ENCODE assay signal across 20 mouse cellular contexts in the genomic region with DNA sequence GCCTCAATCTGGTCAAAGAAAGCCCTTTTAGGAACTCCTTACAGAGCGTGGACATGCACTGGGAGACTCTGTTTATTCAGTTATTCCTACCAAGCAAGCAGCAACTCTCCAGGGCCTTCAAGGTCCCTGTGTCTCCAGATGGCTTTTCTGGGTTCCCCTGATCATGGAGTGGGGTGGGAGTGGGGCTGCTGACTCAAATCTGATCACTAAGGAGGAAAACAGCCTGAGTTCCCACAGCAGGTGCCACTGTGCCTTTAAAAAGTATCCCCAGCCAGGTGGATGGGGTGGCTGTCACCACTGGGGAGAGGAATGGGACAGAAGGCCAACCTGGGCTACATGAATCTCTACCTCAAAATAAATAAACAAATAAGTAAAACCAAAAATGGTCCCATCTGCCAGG. TPM values are rescaled to one million over a fixed set of nuclear protein-coding genes. Genes with fewer than 3 reads are reported as not detected.
DNase-seq lines count a peak whose midpoint lies in the region; ATAC-seq and TF ChIP-seq lines count a peak whose summit lies in the region.
"Had no signal": no experiment of that assay in that cellular context is flagged by ENCODE, and none has a peak within 500 bp of the region (broad histone marks: within the 10 kb centered on the region; RNA-seq: fewer than 3 reads in every experiment).

No protein-coding gene starts in this region.

- peaks cover 36% of the 10 kb centered on the region for H3K36me3 ChIP-seq in heart, embryonic 12.5 days
- peaks cover 10% of the 10 kb centered on the region; the same call in 1 of the 2 replicates for H3K36me3 ChIP-seq in lung, embryonic 15.5 days
- peaks cover 40% of the 10 kb centered on the region for H3K36me3 ChIP-seq in liver, embryonic 12.5 days
- H3K36me3 ChIP-seq in stomach, postnatal 0 days (ENCODE audit: control insufficient read depth, insufficient read depth, low read length): no peaks in the 10 kb centered on the region
- no peaks in the 10 kb centered on the region for H3K36me3 ChIP-seq in lung, postnatal 0 days (ENCODE audit: insufficient read depth, low read length)

- H3K9me3 ChIP-seq in heart, embryonic 12.5 days (replicated peaks): no peaks in the 10 kb centered on the region
- no peaks in the 10 kb centered on the region for H3K9me3 ChIP-seq in lung, embryonic 15.5 days
- H3K9me3 ChIP-seq in liver, embryonic 12.5 days (replicated peaks): no peaks in the 10 kb centered on the region
- no peaks in the 10 kb centered on the region for H3K9me3 ChIP-seq in stomach, postnatal 0 days (ENCODE audit: control insufficient read depth, low read length)
- no peaks in the 10 kb centered on the region for H3K9me3 ChIP-seq in lung, postnatal 0 days (ENCODE audit: low read length)
- H3K9me3 ChIP-seq: limb, embryonic 13.5 days; midbrain, embryonic 10.5 days had no signal

- no peak for TF ChIP-seq CTCF in stomach, postnatal 0 days (IDR thresholded peaks at IDR 0.05; ENCODE audit: low read depth)
- no peak for TF ChIP-seq CTCF in lung, postnatal 0 days (IDR thresholded peaks at IDR 0.05)

- H3K9ac ChIP-seq in heart, embryonic 12.5 days: 0 out of 2 replicates have a peak overlapping the region, but pooled peaks have one; percentile 20
- H3K9ac ChIP-seq in lung, embryonic 15.5 days: no peak overlapping the region
- H3K9ac ChIP-seq in liver, embryonic 12.5 days: 0 out of 2 replicates have a peak overlapping the region, but pooled peaks have one; percentile 47
- 0 out of 2 replicates have a peak overlapping the region, but pooled peaks have one; percentile 9 for H3K9ac ChIP-seq in stomach, postnatal 0 days (ENCODE audit: low read length)
- H3K9ac ChIP-seq in lung, postnatal 0 days (replicated peaks; ENCODE audit: low read depth): no peak overlapping the region

- peaks cover 70% of the 10 kb centered on the region for H3K4me1 ChIP-seq in heart, embryonic 12.5 days (replicated peaks)
- peaks cover 47% of the 10 kb centered on the region for H3K4me1 ChIP-seq in lung, embryonic 15.5 days
- H3K4me1 ChIP-seq in liver, embryonic 12.5 days: peaks cover 89% of the 10 kb centered on the region
- peaks cover 5% of the 10 kb centered on the region; the same call in 1 of the 2 replicates for H3K4me1 ChIP-seq in stomach, postnatal 0 days (replicated peaks; ENCODE audit: control insufficient read depth, insufficient read depth)
- H3K4me1 ChIP-seq in lung, postnatal 0 days (ENCODE audit: insufficient read depth, low read depth, low read length): peaks cover 25% of the 10 kb centered on the region; the same call in 1 of the 2 replicates

- ATAC-seq in heart, embryonic 12.5 days (ENCODE audit: insufficient number of reproducible peaks, low FRiP score): no peak
- no peak for ATAC-seq in lung, embryonic 15.5 days (ENCODE audit: borderline replicate concordance, extremely low read depth, low FRiP score, low TSS enrichment)
- no peak for ATAC-seq in liver, embryonic 12.5 days
- no peak for ATAC-seq in stomach, postnatal 0 days (ENCODE audit: low FRiP score, low TSS enrichment)
- no peak for ATAC-seq in lung, postnatal 0 days
- ATAC-seq: forebrain, embryonic 16.5 days had no signal

- TF ChIP-seq EP300 in stomach, postnatal 0 days (optimal IDR thresholded peaks at IDR 0.05): no peak
- no peak for TF ChIP-seq EP300 in lung, postnatal 0 days (IDR thresholded peaks at IDR 0.05)

- 80% methylated on average over 1 of the region's 1 CpGs for WGBS in heart, embryonic 12.5 days
- 74% methylated on average over 1 of the region's 1 CpGs for WGBS in lung, embryonic 15.5 days
- WGBS in liver, embryonic 12.5 days (ENCODE audit: insufficient replicate concordance): 67% methylated on average over 1 of the region's 1 CpGs
- 81% methylated on average over 1 of the region's 1 CpGs for WGBS in stomach, postnatal 0 days
- WGBS in lung, postnatal 0 days: 80% methylated on average over 1 of the region's 1 CpGs

- no peak overlapping the region for H3K27ac ChIP-seq in heart, embryonic 12.5 days (ENCODE audit: poor library complexity, severe bottlenecking)
- H3K27ac ChIP-seq in lung, embryonic 15.5 days: 0 out of 2 replicates have a peak overlapping the region, but pooled peaks have one; percentile 3
- H3K27ac ChIP-seq in liver, embryonic 12.5 days: peak overlapping the region; percentile 91; the same call in 1 of the 2 replicates
- H3K27ac ChIP-seq in stomach, postnatal 0 days (replicated peaks): peak overlapping the region; percentile 61
- H3K27ac ChIP-seq in lung, postnatal 0 days (ENCODE audit: low read length): no peak overlapping the region
- H3K27ac ChIP-seq: gastrocnemius, adult 2 months had no signal

- H3K4me3 ChIP-seq in heart, embryonic 12.5 days: no peak overlapping the region
- H3K4me3 ChIP-seq in lung, embryonic 15.5 days: no peak overlapping the region
- H3K4me3 ChIP-seq in liver, embryonic 12.5 days: no peak overlapping the region
- H3K4me3 ChIP-seq in stomach, postnatal 0 days (ENCODE audit: low read depth, low read length): no peak overlapping the region
- H3K4me3 ChIP-seq in lung, postnatal 0 days (ENCODE audit: low read depth, low read length): no peak overlapping the region
- H3K4me3 ChIP-seq: erythroblast, embryonic 14.5 days; gastrocnemius, adult 2 months; limb, embryonic 13.5 days; midbrain, embryonic 10.5 days had no signal

- no peaks in the 10 kb centered on the region for H3K27me3 ChIP-seq in heart, embryonic 12.5 days (replicated peaks)
- H3K27me3 ChIP-seq in lung, embryonic 15.5 days: no peaks in the 10 kb centered on the region
- H3K27me3 ChIP-seq in liver, embryonic 12.5 days (replicated peaks): no peaks in the 10 kb centered on the region
- H3K27me3 ChIP-seq in stomach, postnatal 0 days (ENCODE audit: control insufficient read depth, insufficient read depth, low read length): no peaks in the 10 kb centered on the region
- H3K27me3 ChIP-seq in lung, postnatal 0 days (replicated peaks; ENCODE audit: insufficient read depth, low read length): no peaks in the 10 kb centered on the region
- H3K27me3 ChIP-seq: limb, embryonic 13.5 days had no signal

- DNase-seq in heart, adult 9 months (ENCODE audit: low spot score in 2 of 2): no peak
- no peak for DNase-seq in lung, postnatal 4 days
- no peak for DNase-seq in stomach, postnatal 0 days (ENCODE audit: low spot score)
- no peak for DNase-seq in B cell, adult 2 months
- no peak for DNase-seq in lung, postnatal 0 days (ENCODE audit: low spot score)
- DNase-seq: adrenal gland, postnatal 14 days; cerebellum, adult 9-11 months; embryo, embryonic 11 days; gastrocnemius, adult 2 months; heart, adult 11 months; heart, postnatal 14 days; right cerebral cortex, adult 18-20 months; spleen, adult 18-20 months had no signal

- H3K4me2 ChIP-seq in heart, embryonic 12.5 days: no peak overlapping the region
- no peak overlapping the region for H3K4me2 ChIP-seq in lung, embryonic 15.5 days
- peak overlapping the region; percentile 35; the same call in 1 of the 2 replicates for H3K4me2 ChIP-seq in liver, embryonic 12.5 days
- H3K4me2 ChIP-seq in stomach, postnatal 0 days (replicated peaks; ENCODE audit: low read depth): no peak overlapping the region
- no peak overlapping the region for H3K4me2 ChIP-seq in lung, postnatal 0 days (replicated peaks; ENCODE audit: low read depth, low read length)
- H3K4me2 ChIP-seq: limb, embryonic 13.5 days had no signal

RNA-seq across cellular contexts. Expression of gene Arid3a, which starts 16.1 kb away (rescaled TPM):
- 6.3 and 8.3 TPM in 2 replicates for polyA plus RNA-seq in heart, embryonic 12.5 days (2016; fragmentation: Nextera tagmentation; extraction: Ambion mirVana)
- polyA plus RNA-seq in lung, embryonic 15.5 days (2015; fragmentation: Nextera tagmentation; extraction: Ambion mirVana): 4.8 and 6.0 TPM in 2 replicates
- polyA plus RNA-seq in liver, embryonic 12.5 days (2016; fragmentation: Nextera tagmentation; extraction: Ambion mirVana): 5.6 and 6.4 TPM in 2 replicates
- polyA plus RNA-seq in stomach, postnatal 0 days (2015; fragmentation: Nextera tagmentation; extraction: Ambion mirVana): 3.2 and 3.5 TPM in 2 replicates
- polyA plus RNA-seq in lung, postnatal 0 days (2015; fragmentation: Nextera tagmentation; extraction: Ambion mirVana): 4.8 and 7.1 TPM in 2 replicates

RNA-seq across cellular contexts. Expression of gene Wdr18, which starts 17.0 kb away (rescaled TPM):
- 78.8 and 89.6 TPM in 2 replicates for polyA plus RNA-seq in heart, embryonic 12.5 days (2016; fragmentation: Nextera tagmentation; extraction: Ambion mirVana)
- 95.1 and 96.2 TPM in 2 replicates for polyA plus RNA-seq in lung, embryonic 15.5 days (2015; fragmentation: Nextera tagmentation; extraction: Ambion mirVana)
- polyA plus RNA-seq in liver, embryonic 12.5 days (2016; fragmentation: Nextera tagmentation; extraction: Ambion mirVana): 99.9 and 114 TPM in 2 replicates
- 46.9 and 50.3 TPM in 2 replicates for polyA plus RNA-seq in stomach, postnatal 0 days (2015; fragmentation: Nextera tagmentation; extraction: Ambion mirVana)
- polyA plus RNA-seq in lung, postnatal 0 days (2015; fragmentation: Nextera tagmentation; extraction: Ambion mirVana): 32.8 and 44.2 TPM in 2 replicates

RNA-seq across cellular contexts. Expression of gene R3hdm4, which starts 22.0 kb away (rescaled TPM):
- polyA plus RNA-seq in heart, embryonic 12.5 days (2016; fragmentation: Nextera tagmentation; extraction: Ambion mirVana): 92.8 and 97.3 TPM in 2 replicates
- 143 and 152 TPM in 2 replicates for polyA plus RNA-seq in lung, embryonic 15.5 days (2015; fragmentation: Nextera tagmentation; extraction: Ambion mirVana)
- polyA plus RNA-seq in liver, embryonic 12.5 days (2016; fragmentation: Nextera tagmentation; extraction: Ambion mirVana): 67.5 and 74.1 TPM in 2 replicates
- 160 and 174 TPM in 2 replicates for polyA plus RNA-seq in stomach, postnatal 0 days (2015; fragmentation: Nextera tagmentation; extraction: Ambion mirVana)
- polyA plus RNA-seq in lung, postnatal 0 days (2015; fragmentation: Nextera tagmentation; extraction: Ambion mirVana): 123 and 129 TPM in 2 replicates

RNA-seq across cellular contexts. Expression of gene Kiss1r, which starts 26.2 kb away (rescaled TPM):
- polyA plus RNA-seq in heart, embryonic 12.5 days (2016; fragmentation: Nextera tagmentation; extraction: Ambion mirVana): 0.45 and 0.55 TPM in 2 replicates
- 0.59 and 0.87 TPM in 2 replicates for polyA plus RNA-seq in lung, embryonic 15.5 days (2015; fragmentation: Nextera tagmentation; extraction: Ambion mirVana)
- polyA plus RNA-seq in liver, embryonic 12.5 days (2016; fragmentation: Nextera tagmentation; extraction: Ambion mirVana): 0.35 and 0.43 TPM in 2 replicates
- polyA plus RNA-seq in stomach, postnatal 0 days (2015; fragmentation: Nextera tagmentation; extraction: Ambion mirVana): 0.79 and 0.99 TPM in 2 replicates
- polyA plus RNA-seq in lung, postnatal 0 days (2015; fragmentation: Nextera tagmentation; extraction: Ambion mirVana): 1.6 and 1.7 TPM in 2 replicates

RNA-seq across cellular contexts. Expression of gene Grin3b, which starts 27.5 kb away (rescaled TPM):
- polyA plus RNA-seq in heart, embryonic 12.5 days (2016; fragmentation: Nextera tagmentation; extraction: Ambion mirVana): 0.12 and 0.29 TPM in 2 replicates
- polyA plus RNA-seq in lung, embryonic 15.5 days (2015; fragmentation: Nextera tagmentation; extraction: Ambion mirVana): 0.34 and 0.45 TPM in 2 replicates
- polyA plus RNA-seq in liver, embryonic 12.5 days (2016; fragmentation: Nextera tagmentation; extraction: Ambion mirVana): 0.14 TPM in 2 replicates
- 0.17 and 0.18 TPM in 2 replicates for polyA plus RNA-seq in stomach, postnatal 0 days (2015; fragmentation: Nextera tagmentation; extraction: Ambion mirVana)
- 0.24 and 0.32 TPM in 2 replicates for polyA plus RNA-seq in lung, postnatal 0 days (2015; fragmentation: Nextera tagmentation; extraction: Ambion mirVana)
- polyA plus RNA-seq: erythroblast, embryonic 14.5 days had no signal

Comparison
In these comparisons a context has a peak if more than half of its experiments do, and no peak if none do; other contexts are left out.
1. H3K27ac ChIP-seq: peak in lung, embryonic 15.5 days (single experiment), liver, embryonic 12.5 days (single experiment) and stomach, postnatal 0 days (single experiment); none in heart, embryonic 12.5 days (single experiment) and lung, postnatal 0 days (single experiment).
2. H3K9ac ChIP-seq: peak in heart, embryonic 12.5 days (single experiment), liver, embryonic 12.5 days (single experiment) and stomach, postnatal 0 days (single experiment); none in lung, embryonic 15.5 days (single experiment) and lung, postnatal 0 days (single experiment).